Mouse (Mus musculus) forebrain, embryonic 15.5 days (tissue): Measurements from ENCODE around the gene Ssr3. TPM values are rescaled to one million over a fixed set of nuclear protein-coding genes. Genes with fewer than 3 reads are reported as not detected.
A peak's percentile ranks its signal among the peaks of the same experiment; 100 is the strongest.

Source experiments
- ATAC-seq: fragments of 200-750 bp; cut with Nextera tagmentation; replicated peaks from 2 replicates; pipeline ENCODE4 v1.8.0; 2017; ENCODE audit warnings: mild to moderate bottlenecking, moderate TSS enrichment, moderate library complexity
- H3K27ac ChIP-seq: fragments of 300-500 bp; sonication (generic); replicated peaks from 2 replicates; pipeline ENCODE4 v1.5.1; 2015; ENCODE audit warnings: mild to moderate bottlenecking, inconsistent platforms
- H3K27me3 ChIP-seq: fragments of 300-500 bp; sonication (generic); 2 replicates; pipeline ENCODE4 v1.6.1; 2015; ENCODE audit warnings: inconsistent platforms
- H3K36me3 ChIP-seq: fragments of 300-500 bp; sonication (generic); 2 replicates; pipeline ENCODE4 v1.6.1; 2015; ENCODE audit warnings: mild to moderate bottlenecking, inconsistent platforms
- H3K4me1 ChIP-seq: fragments of 300-500 bp; sonication (generic); 2 replicates; pipeline ENCODE4 v1.6.1; 2015; ENCODE audit warnings: inconsistent platforms
- H3K4me2 ChIP-seq: fragments of 300-500 bp; sonication (generic); replicated peaks from 2 replicates; pipeline ENCODE4 v1.6.1; 2015; ENCODE audit warnings: mild to moderate bottlenecking, inconsistent platforms
- H3K4me3 ChIP-seq: fragments of 300-500 bp; sonication (generic); 2 replicates; pipeline ENCODE4 v1.5.1; 2015; ENCODE audit warnings: mild to moderate bottlenecking, inconsistent platforms
- H3K9ac ChIP-seq: fragments of 300-500 bp; sonication (generic); replicated peaks from 2 replicates; pipeline ENCODE4 v1.6.1; 2015; ENCODE audit warnings: mild to moderate bottlenecking, inconsistent platforms
- H3K9me3 ChIP-seq: fragments of 300-500 bp; sonication (generic); 2 replicates; pipeline ENCODE4 v1.6.1; 2016; ENCODE audit warnings: inconsistent platforms
- WGBS: fragments of 180-500 bp; shearing (Covaris S2); methylation state at CpG from one replicate; pipeline ENCODE4 v1.1.7; 2015; ENCODE audit warnings: mixed read lengths; 5-methylcytosine and 5-hydroxymethylcytosine counted together
- polyA plus RNA-seq: library from polyadenylated mRNA; unstranded; fragments of >200 nt; fragmentation: Nextera tagmentation; extraction: Ambion mirVana; gene quantifications from 2 replicates; pipeline ENCODE4 v1.2.1, GENCODE M21; 2015

Gene Ssr3
- polyA plus RNA-seq, result 157 and 162 TPM in 2 replicates

- Histone ChIP-seq H3K4me1 (peaks cover 13% of the 10 kb centered on the region), H3K27me3 (no peaks in the 10 kb centered on the region), H3K9me3 (no peaks in the 10 kb centered on the region), H3K4me2 (peak within 1 kb of the TSS; percentile 74), H3K9ac (peak within 1 kb of the TSS; percentile 89), H3K36me3 (peaks cover 18% of the 10 kb centered on the region), H3K4me3 (peak within 1 kb of the TSS; percentile 73), H3K27ac (peak within 1 kb of the TSS; percentile 84)
- peak; percentile 100 for ATAC-seq
- under 1% methylated on average over 36 of the region's 36 CpGs for WGBS
Measured at GRCm38 (mm10) chr3:65392421-65392817, at the start of gene Ssr3. TSS of gene Ssr3 (minus strand) at chr3:65392623.

GRCm38 (mm10) chr3:65441586-65442111, 49.2 kb upstream of the Ssr3 start:
- no peaks in the 10 kb centered on the region for H3K27me3 ChIP-seq
- H3K4me3 ChIP-seq, result no peak overlapping the region
- H3K9me3 ChIP-seq, result no peaks in the 10 kb centered on the region
- peaks cover 17% of the 10 kb centered on the region for H3K4me1 ChIP-seq
- peak overlapping the region; percentile 73 for H3K27ac ChIP-seq
- no peaks in the 10 kb centered on the region for H3K36me3 ChIP-seq
- peak overlapping the region; percentile 25 for H3K4me2 ChIP-seq
- WGBS, result 26% methylated on average over 8 of the region's 8 CpGs
- no peak overlapping the region for H3K9ac ChIP-seq
- ATAC-seq, result peak; percentile 88

GRCm38 (mm10) chr3:65438511-65439228, 46.2 kb upstream of the Ssr3 start:
- Histone ChIP-seq H3K9me3 (no peaks in the 10 kb centered on the region), H3K4me2 (no peak overlapping the region), H3K9ac (no peak overlapping the region), H3K4me1 (peaks cover 14% of the 10 kb centered on the region), H3K27ac (no peak overlapping the region), H3K4me3 (no peak overlapping the region), H3K36me3 (no peaks in the 10 kb centered on the region), H3K27me3 (no peaks in the 10 kb centered on the region)
- no peak for ATAC-seq
- 91% methylated on average over 7 of the region's 7 CpGs for WGBS

DNA sequence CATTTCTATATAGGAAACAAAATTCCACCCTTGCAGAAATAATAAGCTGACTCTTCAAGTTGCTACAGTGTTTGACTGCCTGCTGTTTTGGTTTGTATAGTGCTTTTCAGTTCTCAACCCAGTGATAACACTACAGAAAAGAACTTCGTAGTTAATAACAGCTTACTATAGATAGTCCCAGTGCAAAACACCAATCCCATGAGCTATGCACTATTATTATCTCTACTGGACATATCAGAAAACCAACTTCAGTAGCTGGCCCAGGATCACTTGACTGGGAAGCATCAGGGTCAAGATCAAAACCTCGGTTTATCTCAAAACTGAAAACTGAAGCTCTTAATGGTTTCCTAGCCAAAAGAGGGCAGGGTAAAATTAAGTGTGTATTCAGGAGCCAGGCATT, 43.4 kb upstream of the Ssr3 start:
- Histone ChIP-seq H3K9ac (no peak overlapping the region), H3K4me2 (no peak overlapping the region), H3K27ac (no peak overlapping the region), H3K9me3 (no peaks in the 10 kb centered on the region), H3K27me3 (no peaks in the 10 kb centered on the region), H3K4me1 (no peaks in the 10 kb centered on the region), H3K36me3 (no peaks in the 10 kb centered on the region), H3K4me3 (no peak overlapping the region)
- ATAC-seq, result no peak
- 47% methylated on average over 2 of the region's 2 CpGs for WGBS

GRCm38 (mm10) chr3:65435101-65435571, 42.7 kb upstream of the Ssr3 start:
- Histone ChIP-seq H3K4me3 (no peak overlapping the region), H3K9ac (no peak overlapping the region), H3K4me2 (no peak overlapping the region), H3K9me3 (no peaks in the 10 kb centered on the region), H3K27me3 (no peaks in the 10 kb centered on the region), H3K36me3 (no peaks in the 10 kb centered on the region), H3K27ac (no peak overlapping the region), H3K4me1 (no peaks in the 10 kb centered on the region)
- no peak for ATAC-seq
- 85% methylated on average over 11 of the region's 11 CpGs for WGBS

DNA sequence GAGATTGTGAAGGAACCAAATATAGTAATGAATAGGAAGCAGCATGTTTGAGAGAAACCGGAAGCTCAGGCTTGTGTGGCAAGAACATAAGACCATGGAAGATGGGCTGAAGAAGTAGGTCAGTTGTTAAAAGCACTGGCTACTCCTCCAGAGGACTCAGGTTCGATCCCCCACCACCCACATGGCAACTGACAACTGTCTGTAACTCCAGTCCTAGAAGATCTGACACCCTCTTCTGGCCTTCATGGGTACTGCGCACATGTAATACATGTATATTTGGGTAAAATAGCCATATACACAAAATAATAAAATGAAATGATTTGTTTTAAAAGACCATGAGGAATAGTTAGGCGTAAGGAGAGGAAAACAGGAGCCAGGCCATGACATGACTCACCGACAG, 39.8 kb upstream of the Ssr3 start:
- Histone ChIP-seq H3K4me3 (no peak overlapping the region), H3K36me3 (no peaks in the 10 kb centered on the region), H3K9me3 (no peaks in the 10 kb centered on the region), H3K4me2 (no peak overlapping the region), H3K27me3 (no peaks in the 10 kb centered on the region), H3K27ac (no peak overlapping the region), H3K9ac (no peak overlapping the region), H3K4me1 (no peaks in the 10 kb centered on the region)
- no peak for ATAC-seq
- 95% methylated on average over 5 of the region's 5 CpGs for WGBS

- no peak for ATAC-seq
- Histone ChIP-seq H3K4me2 (no peak overlapping the region), H3K36me3 (no peaks in the 10 kb centered on the region), H3K4me3 (no peak overlapping the region), H3K27ac (no peak overlapping the region), H3K9me3 (no peaks in the 10 kb centered on the region), H3K9ac (no peak overlapping the region), H3K4me1 (no peaks in the 10 kb centered on the region), H3K27me3 (no peaks in the 10 kb centered on the region)
- 89% methylated on average over 3 of the region's 3 CpGs for WGBS
Measured at GRCm38 (mm10) chr3:65419706-65420105, 27.3 kb upstream of the Ssr3 start.

- Histone ChIP-seq H3K4me1 (no peaks in the 10 kb centered on the region), H3K27me3 (no peaks in the 10 kb centered on the region), H3K9ac (no peak overlapping the region), H3K4me3 (no peak overlapping the region), H3K9me3 (no peaks in the 10 kb centered on the region), H3K27ac (no peak overlapping the region), H3K4me2 (no peak overlapping the region), H3K36me3 (no peaks in the 10 kb centered on the region)
- no peak for ATAC-seq
- WGBS, result 78% methylated on average over 5 of the region's 5 CpGs
Measured at GRCm38 (mm10) chr3:65417913-65418594, 25.6 kb upstream of the Ssr3 start.

DNA sequence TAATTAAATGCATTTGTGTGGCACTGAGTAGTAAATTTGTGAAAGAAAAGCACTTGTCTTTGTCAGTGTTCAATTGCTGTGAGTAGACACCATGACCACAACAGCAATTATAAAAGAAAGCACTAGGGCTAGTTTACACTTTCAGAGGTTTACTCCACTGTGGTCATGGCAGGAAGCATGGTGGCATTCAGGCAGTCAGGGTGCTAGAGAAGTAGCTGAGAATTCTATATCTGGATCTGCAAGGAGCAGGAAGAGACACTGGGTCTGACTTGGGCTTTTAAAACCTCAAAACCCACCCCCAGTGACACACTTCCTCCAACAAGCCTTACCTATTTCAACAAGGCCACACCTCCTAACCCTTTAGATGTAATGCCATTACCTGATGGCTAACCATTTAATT, 24.1 kb upstream of the Ssr3 start:
- H3K9ac ChIP-seq, result no peak overlapping the region
- H3K4me2 ChIP-seq, result no peak overlapping the region
- H3K27ac ChIP-seq, result no peak overlapping the region
- no peaks in the 10 kb centered on the region for H3K27me3 ChIP-seq
- H3K36me3 ChIP-seq, result no peaks in the 10 kb centered on the region
- ATAC-seq, result no peak
- H3K4me3 ChIP-seq, result no peak overlapping the region
- H3K9me3 ChIP-seq, result no peaks in the 10 kb centered on the region
- H3K4me1 ChIP-seq, result no peaks in the 10 kb centered on the region

DNA sequence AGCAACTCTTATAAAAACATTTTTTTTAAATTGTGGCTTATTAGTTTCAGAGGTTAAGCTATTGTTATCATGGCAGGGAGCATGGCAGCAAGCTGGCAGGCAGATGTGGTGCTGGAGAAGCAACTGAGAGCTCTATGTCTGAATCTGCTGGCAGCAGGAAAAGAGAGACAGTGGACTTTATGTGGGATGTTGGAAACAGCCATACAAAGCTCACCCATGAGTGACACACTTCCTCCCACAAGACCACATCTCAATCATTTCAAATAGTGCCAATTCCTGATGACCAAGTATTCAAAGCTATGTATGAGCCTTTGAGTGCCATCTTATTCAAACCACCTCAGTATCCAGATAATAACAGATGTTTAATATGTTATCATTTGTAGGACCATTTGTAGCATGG, 15.5 kb upstream of the Ssr3 start:
- Histone ChIP-seq H3K4me3 (no peak overlapping the region), H3K4me2 (no peak overlapping the region), H3K27me3 (no peaks in the 10 kb centered on the region), H3K27ac (no peak overlapping the region), H3K9me3 (no peaks in the 10 kb centered on the region), H3K36me3 (no peaks in the 10 kb centered on the region), H3K9ac (no peak overlapping the region), H3K4me1 (0 out of 2 replicates have a peak, but pooled peaks cover 2% of the 10 kb centered on the region)
- ATAC-seq, result no peak

- 64% methylated on average over 4 of the region's 4 CpGs for WGBS
- Histone ChIP-seq H3K36me3 (no peaks in the 10 kb centered on the region), H3K4me1 (0 out of 2 replicates have a peak, but pooled peaks cover 2% of the 10 kb centered on the region), H3K9me3 (no peaks in the 10 kb centered on the region), H3K4me3 (no peak overlapping the region), H3K9ac (no peak overlapping the region), H3K27ac (no peak overlapping the region), H3K4me2 (no peak overlapping the region), H3K27me3 (no peaks in the 10 kb centered on the region)
- no peak for ATAC-seq
Measured at GRCm38 (mm10) chr3:65405781-65406180, 13.4 kb upstream of the Ssr3 start.

DNA sequence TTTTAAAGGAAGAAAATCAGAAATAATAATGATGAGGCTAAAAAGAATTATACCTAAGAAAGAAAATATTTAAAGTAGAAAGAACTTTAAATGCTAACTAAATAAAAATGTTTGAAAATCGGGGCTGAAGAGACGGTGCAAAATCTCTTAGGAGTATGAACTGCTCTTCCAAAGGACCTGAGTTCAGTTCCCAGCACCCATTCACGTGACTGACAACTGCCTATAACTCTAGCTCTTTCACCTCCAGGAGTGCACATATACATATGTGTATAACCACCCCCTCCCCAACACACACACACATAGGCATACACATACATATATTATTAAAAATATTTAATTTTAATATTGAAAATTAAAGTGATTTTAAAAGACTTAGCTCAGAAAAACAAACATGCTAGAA, 5.1 kb upstream of the Ssr3 start:
- WGBS, result 95% methylated on average over 3 of the region's 3 CpGs
- H3K4me1 ChIP-seq, result no peaks in the 10 kb centered on the region
- ATAC-seq, result no peak
- H3K27ac ChIP-seq, result no peak overlapping the region
- no peak overlapping the region for H3K4me2 ChIP-seq
- H3K9me3 ChIP-seq, result no peaks in the 10 kb centered on the region
- H3K27me3 ChIP-seq, result no peaks in the 10 kb centered on the region
- H3K36me3 ChIP-seq, result no peaks in the 10 kb centered on the region
- no peak overlapping the region for H3K9ac ChIP-seq
- H3K4me3 ChIP-seq, result no peak overlapping the region
